In the genomic region with DNA sequence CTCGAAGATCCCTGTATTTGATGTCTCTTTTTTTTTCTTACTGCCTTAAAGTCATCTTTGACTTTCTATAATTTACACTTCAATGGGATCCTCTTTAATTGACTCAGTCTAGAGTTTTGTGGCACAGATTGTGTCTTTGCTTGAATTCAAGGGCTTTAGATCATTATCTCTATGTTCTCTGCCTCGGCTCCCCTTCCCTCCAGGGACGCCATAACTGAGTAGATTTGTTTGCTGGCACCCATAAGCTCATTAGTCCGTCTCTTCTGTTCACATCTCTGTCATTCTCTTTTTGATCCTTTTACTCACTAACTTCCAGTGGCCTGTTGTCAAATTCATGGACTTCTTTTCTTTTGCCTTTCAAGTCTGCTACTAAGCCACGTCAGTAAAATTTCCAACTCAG, we compare ENCODE assay signal across 16 mouse cellular contexts.
"Had no signal": no experiment of that assay in that cellular context is flagged by ENCODE, and none has a peak within 500 bp of the region (broad histone marks: within the 10 kb centered on the region; RNA-seq: fewer than 3 reads in every experiment).

No protein-coding gene starts in this region.

- H3K9me3 ChIP-seq: neural tube, embryonic 13.5 days; neural tube, embryonic 15.5 days; stomach, embryonic 15.5 days had no signal

- DNase-seq: retina, postnatal 1 day; right cerebral cortex, adult 18-20 months; right cerebral cortex, postnatal 14 days; right cerebral cortex, postnatal 25 days; right cerebral cortex, postnatal 4 days; spleen, adult 18-20 months; thymus, adult 18-20 months; thymus, adult 2 months; thymus, postnatal 14 days; thymus, postnatal 25 days; thymus, postnatal 36 days; thymus, postnatal 4 days had no signal

- H3K27me3 ChIP-seq: neural tube, embryonic 13.5 days; neural tube, embryonic 15.5 days; stomach, embryonic 15.5 days had no signal

- H3K27ac ChIP-seq: neural tube, embryonic 13.5 days; neural tube, embryonic 15.5 days; stomach, embryonic 15.5 days; stomach, postnatal 0 days had no signal

- H3K4me2 ChIP-seq: neural tube, embryonic 13.5 days; neural tube, embryonic 15.5 days; stomach, embryonic 15.5 days had no signal

- H3K36me3 ChIP-seq: neural tube, embryonic 13.5 days; neural tube, embryonic 15.5 days; stomach, embryonic 15.5 days had no signal

- H3K9ac ChIP-seq: neural tube, embryonic 13.5 days; neural tube, embryonic 15.5 days; stomach, embryonic 15.5 days had no signal

- H3K4me3 ChIP-seq: neural tube, embryonic 13.5 days; neural tube, embryonic 15.5 days; stomach, embryonic 15.5 days had no signal

- H3K4me1 ChIP-seq: neural tube, embryonic 15.5 days; stomach, embryonic 15.5 days had no signal
